Mouse (Mus musculus) retina, adult 2 months (tissue): Measurements from ENCODE around the gene Slc26a3.
A peak's percentile ranks its signal among the peaks of the same experiment; 100 is the strongest.

Experiments used
- DNase-seq: peaks from one replicate; pipeline ENCODE4 v3.0.0-alpha.2; 2012; ENCODE audit warnings: low read depth, low spot score

Gene Slc26a3

DNA sequence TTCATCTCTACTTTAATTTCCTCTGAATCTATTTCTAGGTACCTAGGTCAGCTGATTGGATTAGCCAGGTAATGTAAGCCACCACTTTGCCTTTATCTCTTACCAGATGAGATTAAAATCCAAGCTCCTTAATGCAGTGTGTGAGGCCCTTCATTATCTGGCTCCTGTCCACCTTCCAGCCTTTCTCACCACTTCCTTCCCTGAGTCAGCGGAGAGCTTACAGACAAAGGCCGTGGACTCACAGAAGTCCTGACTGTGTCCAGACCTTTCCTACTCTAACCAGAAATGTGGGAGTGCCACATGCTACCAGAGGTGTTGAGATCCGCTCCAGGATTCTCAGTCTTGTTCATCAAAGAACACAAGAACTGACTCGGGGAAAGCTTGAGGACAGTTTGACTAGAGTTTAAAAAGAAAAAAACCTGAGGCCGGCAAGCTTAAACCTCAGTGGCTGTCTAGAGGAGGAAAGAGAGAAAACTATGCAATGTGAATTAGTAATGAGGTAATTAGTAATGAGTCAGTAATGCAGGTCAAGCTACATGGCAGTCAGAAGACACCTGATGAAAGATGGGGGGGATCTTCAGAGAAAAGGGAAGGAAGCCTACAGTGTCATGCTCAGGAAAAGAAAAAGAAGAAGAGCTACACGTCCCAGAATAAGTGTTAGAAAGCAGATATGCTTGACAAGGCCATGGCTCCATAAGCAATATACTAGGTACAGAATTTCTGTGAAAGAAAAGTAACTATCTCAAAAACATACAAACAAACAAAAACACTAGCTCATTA, 123.2 kb downstream of the Slc26a3 start:
- peak; percentile 62 for DNase-seq

DNA sequence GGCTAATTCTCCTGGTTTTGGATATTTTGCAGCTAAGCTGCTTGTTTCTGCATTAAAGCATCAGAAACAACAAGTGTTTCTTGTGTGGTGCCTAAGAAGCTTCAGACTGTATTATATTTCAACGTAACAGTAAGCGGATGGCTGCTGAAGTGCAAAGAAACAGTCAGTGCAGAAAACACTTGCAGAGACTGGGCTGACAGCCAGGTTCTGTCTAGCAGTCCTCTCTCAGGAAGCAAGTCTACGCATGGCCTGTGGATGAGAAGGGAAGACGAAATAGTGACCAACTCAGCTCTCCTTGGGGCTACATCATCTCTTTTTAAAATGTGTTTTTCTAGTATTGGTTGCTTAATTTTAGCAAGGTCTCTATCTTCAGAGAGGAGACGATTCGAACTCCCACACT, 129.4 kb downstream of the Slc26a3 start:
- no peak for DNase-seq

- DNase-seq = no peak
These were observed 130.7 kb downstream of the Slc26a3 start for GRCm38 (mm10) chr12:31521371-31521770.
